Mouse (Mus musculus): ENCODE results near the gene Taf6.

Taf6 gene

GRCm38 (mm10) chr5:138186950-138187638 lies at the start of gene Taf6, which contains the start of gene Cnpy4:
Taf6 (minus strand) TSS chr5:138187451.
Cnpy4 (plus strand) TSS chr5:138187485.
- DNase-seq (ENCODE audit: low read depth, low spot score), result peak; percentile 91

GRCm38 (mm10) chr5:138234224-138234623 lies 47.0 kb upstream of the Taf6 start:
- no peak for DNase-seq (ENCODE audit: low read depth, low spot score)

- DNase-seq (ENCODE audit: low read depth, low spot score), result no peak
Observed at GRCm38 (mm10) chr5:138233778-138234177, 46.5 kb upstream of the Taf6 start.

GRCm38 (mm10) chr5:138229511-138229910 lies 42.3 kb upstream of the Taf6 start:
- no peak for DNase-seq (ENCODE audit: low read depth, low spot score)

- peak; percentile 83 for DNase-seq (ENCODE audit: low read depth, low spot score)
Observed at GRCm38 (mm10) chr5:138228026-138228425, 40.8 kb upstream of the Taf6 start.

GRCm38 (mm10) chr5:138227367-138227766 lies 40.1 kb upstream of the Taf6 start:
- DNase-seq (ENCODE audit: low read depth, low spot score), result no peak

GRCm38 (mm10) chr5:138226491-138226890 lies 39.2 kb upstream of the Taf6 start:
- no peak for DNase-seq (ENCODE audit: low read depth, low spot score)

- no peak for DNase-seq (ENCODE audit: low read depth, low spot score)
Observed at GRCm38 (mm10) chr5:138225700-138226099, 38.4 kb upstream of the Taf6 start, which contains the start of gene Nxpe5. Nxpe5 (plus strand) TSS chr5:138225898.

GRCm38 (mm10) chr5:138223287-138223686 lies 36.0 kb upstream of the Taf6 start:
- DNase-seq (ENCODE audit: low read depth, low spot score), result no peak

GRCm38 (mm10) chr5:138222111-138222510 lies 34.9 kb upstream of the Taf6 start:
- peak; percentile 80 for DNase-seq (ENCODE audit: low read depth, low spot score)

- DNase-seq (ENCODE audit: low read depth, low spot score), result no peak
Observed at GRCm38 (mm10) chr5:138219864-138220263, 32.6 kb upstream of the Taf6 start.

GRCm38 (mm10) chr5:138216632-138217031 lies 29.4 kb upstream of the Taf6 start:
- peak; percentile 34 for DNase-seq (ENCODE audit: low read depth, low spot score)

GRCm38 (mm10) chr5:138207873-138208272 lies 20.6 kb upstream of the Taf6 start:
- DNase-seq (ENCODE audit: low read depth, low spot score), result no peak

GRCm38 (mm10) chr5:138207253-138207652 lies 20.0 kb upstream of the Taf6 start:
- DNase-seq (ENCODE audit: low read depth, low spot score), result no peak

- DNase-seq (ENCODE audit: low read depth, low spot score), result no peak
Observed at GRCm38 (mm10) chr5:138202086-138202485, 14.8 kb upstream of the Taf6 start.

- DNase-seq (ENCODE audit: low read depth, low spot score), result peak; percentile 46
Observed at GRCm38 (mm10) chr5:138199576-138199975, 12.3 kb upstream of the Taf6 start.

- no peak for DNase-seq (ENCODE audit: low read depth, low spot score)
Observed at GRCm38 (mm10) chr5:138195463-138195862, 8.2 kb upstream of the Taf6 start.

GRCm38 (mm10) chr5:138194755-138195345 lies 7.6 kb upstream of the Taf6 start:
- DNase-seq (ENCODE audit: low read depth, low spot score), result no peak

- peak; percentile 94 for DNase-seq (ENCODE audit: low read depth, low spot score)
Observed at GRCm38 (mm10) chr5:138193771-138194727, 6.8 kb upstream of the Taf6 start, which contains the start of gene Mblac1. Mblac1 (plus strand) TSS chr5:138194314.

GRCm38 (mm10) chr5:138187661-138188306 lies 533 bp upstream of the Taf6 start:
- peak; percentile 89 for DNase-seq (ENCODE audit: low read depth, low spot score)

- peak; percentile 66 for DNase-seq (ENCODE audit: low read depth, low spot score)
Observed at GRCm38 (mm10) chr5:138173217-138173616, 14.0 kb downstream of the Taf6 start.

Measured in ZHBTc4 (cell line).